Mouse (Mus musculus) splenic B cell, adult 2 months (primary cell): ENCODE data around the gene Gm13199.

Experiments used
- DNase-seq: peaks from one replicate; pipeline ENCODE4 v3.0.0-alpha.2; 2011; ENCODE audit warnings: low read depth, low spot score
- H3K27me3 ChIP-seq: 2 replicates; pipeline ENCODE4 v1.6.1; 2012; ENCODE audit warnings: mild to moderate bottlenecking, low read length, moderate library complexity, mixed read lengths; ENCODE audit not compliant: control insufficient read depth, poor library complexity, insufficient read depth, severe bottlenecking
- H3K36me3 ChIP-seq: 2 replicates; pipeline ENCODE4 v1.6.1; 2012; ENCODE audit warnings: mild to moderate bottlenecking, low read length, moderate library complexity, mixed read lengths; ENCODE audit not compliant: control insufficient read depth, poor library complexity, insufficient read depth, severe bottlenecking

Gene Gm13199

GRCm38 (mm10) chr2:5862834-5863233, at the start of gene Gm13199:
Gm13199 (minus strand) TSS chr2:5862934.
- no peak for DNase-seq
- Histone ChIP-seq H3K27me3 (no peaks in the 10 kb centered on the region), H3K36me3 (peaks cover 9% of the 10 kb centered on the region; the same call in 1 of the 2 replicates)

GRCm38 (mm10) chr2:5911282-5911965, 48.7 kb upstream of the Gm13199 start:
- no peak for DNase-seq
- H3K27me3 ChIP-seq: no peaks in the 10 kb centered on the region
- no peaks in the 10 kb centered on the region for H3K36me3 ChIP-seq

DNA sequence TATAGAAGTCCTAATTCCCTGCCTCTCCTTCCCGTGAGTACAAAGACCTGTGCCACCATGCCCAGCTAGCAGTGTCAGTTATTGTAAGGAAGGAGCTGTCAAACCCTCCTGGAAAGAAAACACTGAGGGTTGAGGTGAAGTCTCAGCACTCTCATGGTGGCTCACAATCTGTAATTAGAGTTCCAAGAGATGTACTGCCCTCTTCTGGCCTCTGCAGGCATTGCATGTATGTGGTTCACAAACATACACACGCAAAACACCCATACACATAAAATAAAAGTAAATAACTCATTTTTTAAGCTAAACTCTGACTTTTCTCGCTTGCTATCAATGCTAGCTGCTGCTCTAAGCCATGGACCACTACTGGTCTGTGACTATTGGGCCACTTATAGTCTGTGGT, 43.9 kb upstream of the Gm13199 start:
- H3K36me3 ChIP-seq: no peaks in the 10 kb centered on the region
- H3K27me3 ChIP-seq: no peaks in the 10 kb centered on the region
- DNase-seq: peak; percentile 82

GRCm38 (mm10) chr2:5906092-5906491, 43.4 kb upstream of the Gm13199 start:
- H3K27me3 ChIP-seq: no peaks in the 10 kb centered on the region
- no peaks in the 10 kb centered on the region for H3K36me3 ChIP-seq
- no peak for DNase-seq

DNA sequence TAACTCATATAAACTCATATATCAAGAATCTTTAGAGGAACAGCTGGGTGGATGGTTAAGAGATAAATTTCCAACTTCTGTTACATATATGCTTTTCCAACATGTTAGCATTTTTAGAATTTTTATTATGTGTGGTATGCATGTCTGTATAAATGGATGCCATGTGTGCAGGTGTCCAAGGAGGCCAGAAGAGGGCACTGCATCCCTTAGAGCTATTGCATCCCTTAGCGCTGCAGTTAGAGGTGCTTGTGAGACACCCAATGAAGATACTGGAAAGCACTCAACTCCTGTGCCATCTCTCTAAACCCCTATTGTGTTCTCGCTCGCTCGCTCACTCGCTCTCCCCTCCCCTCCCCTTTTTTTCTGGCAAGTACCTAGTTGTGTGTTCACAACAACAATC, 37.4 kb upstream of the Gm13199 start:
- DNase-seq: peak; percentile 73
- H3K27me3 ChIP-seq: no peaks in the 10 kb centered on the region
- no peaks in the 10 kb centered on the region for H3K36me3 ChIP-seq

GRCm38 (mm10) chr2:5894843-5895570, 32.3 kb upstream of the Gm13199 start, which contains the start of gene Sec61a2:
Sec61a2 (minus strand) TSS chr2:5895432.
- peak; percentile 99 for DNase-seq
- Histone ChIP-seq H3K36me3 (0 out of 2 replicates have a peak, but pooled peaks cover 2% of the 10 kb centered on the region), H3K27me3 (no peaks in the 10 kb centered on the region)

DNA sequence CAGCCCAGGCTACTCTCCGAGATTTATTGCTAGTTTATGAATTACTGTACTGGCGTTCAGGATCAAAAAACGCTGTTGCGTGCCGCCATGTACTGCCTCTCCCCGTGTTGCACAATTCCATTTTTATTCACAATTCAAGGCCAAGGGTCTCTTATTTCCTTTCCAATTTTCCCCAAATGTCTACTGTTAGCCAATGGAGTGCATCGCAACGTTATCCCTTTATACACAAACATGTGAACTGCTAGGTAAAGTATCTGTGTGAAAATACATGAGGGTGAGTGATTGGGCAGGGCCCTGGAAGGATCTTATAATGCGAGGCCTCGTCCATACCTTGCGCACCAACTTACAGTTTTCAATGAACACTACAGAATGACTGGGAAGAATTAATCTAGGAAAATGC, 31.6 kb upstream of the Gm13199 start:
- no peaks in the 10 kb centered on the region for H3K27me3 ChIP-seq
- H3K36me3 ChIP-seq: 0 out of 2 replicates have a peak, but pooled peaks cover 2% of the 10 kb centered on the region
- DNase-seq: no peak

GRCm38 (mm10) chr2:5889412-5889811, 26.7 kb upstream of the Gm13199 start:
- Histone ChIP-seq H3K27me3 (no peaks in the 10 kb centered on the region), H3K36me3 (peaks cover 9% of the 10 kb centered on the region; the same call in 1 of the 2 replicates)
- DNase-seq: no peak

DNA sequence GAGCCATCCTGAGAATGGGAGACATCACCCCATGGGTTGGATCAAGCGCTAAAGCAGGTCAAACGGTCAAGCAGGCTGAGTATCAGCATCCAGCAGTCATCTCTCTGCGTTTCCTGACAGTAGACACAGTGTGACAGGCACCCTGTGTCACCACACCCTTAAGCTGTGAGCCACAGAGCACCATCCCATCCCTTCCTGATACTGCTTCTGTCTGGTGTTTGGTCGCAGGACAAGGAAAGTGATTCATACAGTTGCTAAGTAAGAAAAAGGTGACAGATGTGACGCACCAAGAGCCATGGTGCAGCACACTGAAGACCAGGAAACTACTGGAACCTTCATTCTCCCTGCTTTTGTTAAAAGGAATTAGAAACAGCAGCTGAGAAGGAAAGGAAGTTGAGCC, 26.1 kb upstream of the Gm13199 start:
- DNase-seq: no peak
- no peaks in the 10 kb centered on the region for H3K27me3 ChIP-seq
- H3K36me3 ChIP-seq: peaks cover 9% of the 10 kb centered on the region; the same call in 1 of the 2 replicates

DNA sequence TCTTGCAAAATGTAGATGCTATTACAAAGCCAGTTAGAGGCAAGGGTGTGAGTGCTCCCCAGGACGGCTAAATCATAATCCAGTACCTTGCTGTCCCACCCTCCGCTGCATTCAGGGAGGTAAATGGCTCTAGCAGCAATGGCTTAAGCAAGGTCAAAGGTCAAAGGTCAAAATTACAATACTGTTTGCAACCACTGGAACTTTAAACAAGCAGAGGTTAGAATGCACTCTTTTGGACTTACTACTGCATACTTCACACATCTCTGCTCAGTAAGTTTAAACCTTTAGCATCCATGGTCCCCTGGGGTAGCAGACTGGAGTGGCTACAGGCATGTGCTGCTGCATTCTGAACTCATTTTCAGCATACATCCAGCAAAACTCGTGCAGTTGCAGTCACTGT, 14.7 kb upstream of the Gm13199 start:
- H3K36me3 ChIP-seq: 0 out of 2 replicates have a peak, but pooled peaks cover 6% of the 10 kb centered on the region
- no peaks in the 10 kb centered on the region for H3K27me3 ChIP-seq
- no peak for DNase-seq

GRCm38 (mm10) chr2:5869746-5870145, 7.0 kb upstream of the Gm13199 start:
- Histone ChIP-seq H3K36me3 (0 out of 2 replicates have a peak, but pooled peaks cover 7% of the 10 kb centered on the region), H3K27me3 (no peaks in the 10 kb centered on the region)
- no peak for DNase-seq

- H3K36me3 ChIP-seq: 0 out of 2 replicates have a peak, but pooled peaks cover 6% of the 10 kb centered on the region
- no peaks in the 10 kb centered on the region for H3K27me3 ChIP-seq
- DNase-seq: no peak
These were observed 4.9 kb upstream of the Gm13199 start for GRCm38 (mm10) chr2:5867681-5868080.

DNA sequence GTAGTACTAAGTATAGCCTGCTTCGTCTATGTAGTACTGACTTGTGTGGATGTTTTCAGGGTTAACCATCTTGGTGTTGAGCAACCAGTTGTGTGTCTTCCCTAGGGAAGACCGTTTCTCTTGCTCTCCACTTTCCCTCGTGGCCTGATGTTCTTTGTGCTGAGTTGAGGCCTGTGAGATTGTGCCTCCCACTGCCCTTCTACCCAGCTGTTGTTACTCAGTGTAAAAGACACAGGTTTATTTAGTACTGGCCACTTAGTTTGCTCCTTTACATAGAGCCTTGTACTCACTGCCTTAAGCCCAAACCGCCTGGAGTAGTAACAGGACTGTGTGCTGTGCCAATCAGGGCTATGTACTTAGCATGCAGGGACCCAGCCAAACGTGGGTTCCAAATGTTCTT, 10.9 kb downstream of the Gm13199 start:
- Histone ChIP-seq H3K27me3 (no peaks in the 10 kb centered on the region), H3K36me3 (0 out of 2 replicates have a peak, but pooled peaks cover 2% of the 10 kb centered on the region)
- DNase-seq: no peak

- H3K36me3 ChIP-seq: no peaks in the 10 kb centered on the region
- DNase-seq: no peak
- H3K27me3 ChIP-seq: no peaks in the 10 kb centered on the region
These were observed 11.6 kb downstream of the Gm13199 start for GRCm38 (mm10) chr2:5851116-5851515.

- Histone ChIP-seq H3K27me3 (no peaks in the 10 kb centered on the region), H3K36me3 (no peaks in the 10 kb centered on the region; the same call in 1 of the 2 replicates)
- no peak for DNase-seq
These were observed 16.9 kb downstream of the Gm13199 start for GRCm38 (mm10) chr2:5845826-5846225.
